Comparison of ENCODE assay signal across 23 mouse cellular contexts in the genomic region with DNA sequence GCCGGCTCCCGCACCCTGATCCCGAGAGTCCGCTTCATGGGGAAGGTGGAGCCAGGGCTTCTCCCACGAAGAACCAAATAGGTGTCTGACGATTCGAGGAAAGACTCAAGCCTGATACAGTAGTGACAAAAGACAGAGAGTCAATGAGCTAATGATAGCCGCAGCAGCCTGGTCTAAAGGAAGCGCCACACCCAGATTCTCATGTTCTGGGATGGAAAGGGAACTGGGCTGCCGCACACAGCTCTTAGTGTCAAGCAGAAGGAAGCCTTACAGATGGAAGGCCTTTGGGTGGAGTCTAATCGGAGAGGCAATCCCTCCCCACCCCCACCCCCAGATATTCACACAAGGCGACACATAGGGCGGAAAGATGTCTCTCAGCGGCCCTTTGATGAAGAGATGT.
DNase-seq lines count a peak whose midpoint lies in the region; ATAC-seq and TF ChIP-seq lines count a peak whose summit lies in the region.
"Had no signal": no experiment of that assay in that cellular context is flagged by ENCODE, and none has a peak within 500 bp of the region (broad histone marks: within the 10 kb centered on the region; RNA-seq: fewer than 3 reads in every experiment).

No protein-coding gene starts in this region.

- no peak overlapping the region for H3K9ac ChIP-seq in lung, postnatal 0 days (replicated peaks; ENCODE audit: low read depth)
- H3K9ac ChIP-seq: embryonic facial prominence, embryonic 12.5 days; forebrain, embryonic 13.5 days; forebrain, embryonic 15.5 days; forebrain, postnatal 0 days had no signal

- H3K4me3 ChIP-seq in lung, postnatal 0 days (ENCODE audit: low read depth, low read length), result no peak overlapping the region
- H3K4me3 ChIP-seq: embryonic facial prominence, embryonic 10.5 days; embryonic facial prominence, embryonic 12.5 days; forebrain, embryonic 13.5 days; forebrain, embryonic 15.5 days had no signal

- TF ChIP-seq CTCF in lung, postnatal 0 days (IDR thresholded peaks at IDR 0.05), result no peak

- intact Hi-C loops in heart, postnatal 10 days (cut with DNase I), result no loop called here

- no peaks in the 10 kb centered on the region for H3K9me3 ChIP-seq in lung, postnatal 0 days (ENCODE audit: low read length)
- H3K9me3 ChIP-seq: embryonic facial prominence, embryonic 10.5 days; embryonic facial prominence, embryonic 12.5 days; forebrain, embryonic 13.5 days; forebrain, embryonic 15.5 days had no signal

- no peak for TF ChIP-seq EP300 in lung, postnatal 0 days (IDR thresholded peaks at IDR 0.05)

- peak; percentile 28 for DNase-seq in lung, postnatal 0 days (ENCODE audit: low spot score)
- no peak for DNase-seq in lung, postnatal 14 days
- DNase-seq in ES-CJ7 (ENCODE audit: low read depth, low spot score) (peak; percentile 15), R1 (ENCODE audit: low read depth, low spot score) (peak; percentile 15)
- DNase-seq in heart, postnatal 10 days, result no peak
- DNase-seq: adrenal gland, adult 8-10 months; adrenal gland, postnatal 14 days; adrenal gland, postnatal 36 days; B cell, adult 2 months; cerebellum, adult 11-12 months; cerebellum, adult 2 months; cerebellum, adult 9-10 months; cerebellum, postnatal 10 days; cerebellum, postnatal 25 days; forebrain, postnatal 0 days had no signal

- 72% methylated on average over 14 of the region's 14 CpGs for WGBS in lung, postnatal 0 days

- no peaks in the 10 kb centered on the region for H3K27me3 ChIP-seq in lung, postnatal 0 days (replicated peaks; ENCODE audit: insufficient read depth, low read length)
- H3K27me3 ChIP-seq: embryonic facial prominence, embryonic 12.5 days; forebrain, embryonic 13.5 days; forebrain, embryonic 15.5 days had no signal

- no peaks in the 10 kb centered on the region for H3K4me1 ChIP-seq in lung, postnatal 0 days (ENCODE audit: insufficient read depth, low read depth, low read length)
- H3K4me1 ChIP-seq: embryonic facial prominence, embryonic 10.5 days; embryonic facial prominence, embryonic 12.5 days; forebrain, embryonic 13.5 days; forebrain, embryonic 15.5 days had no signal

- no peaks in the 10 kb centered on the region for H3K36me3 ChIP-seq in lung, postnatal 0 days (ENCODE audit: insufficient read depth, low read length)
- H3K36me3 ChIP-seq: embryonic facial prominence, embryonic 10.5 days; embryonic facial prominence, embryonic 12.5 days; forebrain, embryonic 15.5 days had no signal

- ATAC-seq in lung, postnatal 0 days, result peak; percentile 40; the same call in 1 of the 2 replicates
- ATAC-seq in granulocyte monocyte progenitor cell, adult 5-6 weeks (replicated peaks; ENCODE audit: poor library complexity, severe bottlenecking), result no peak
- ATAC-seq: activated CD4-positive, CD25-positive, alpha-beta regulatory T cell, adult 4 months; CD4-positive, CD25-positive, alpha-beta regulatory T cell, adult 4 months; forebrain, embryonic 13.5 days; forebrain, embryonic 15.5 days; forebrain, postnatal 0 days; Patski had no signal

- no peak overlapping the region for H3K27ac ChIP-seq in lung, postnatal 0 days (ENCODE audit: low read length)
- H3K27ac ChIP-seq: embryonic facial prominence, embryonic 10.5 days; embryonic facial prominence, embryonic 12.5 days; forebrain, embryonic 13.5 days; forebrain, embryonic 15.5 days had no signal

- H3K4me2 ChIP-seq in lung, postnatal 0 days (replicated peaks; ENCODE audit: low read depth, low read length), result no peak overlapping the region
- H3K4me2 ChIP-seq: embryonic facial prominence, embryonic 12.5 days; forebrain, embryonic 13.5 days; forebrain, embryonic 15.5 days had no signal

Comparison
In these comparisons a context has a peak if more than half of its experiments do, and no peak if none do; other contexts are left out.
1. DNase-seq: peak in lung, postnatal 0 days (single experiment), ES-CJ7 (single experiment) and R1 (single experiment); none in lung, postnatal 14 days (single experiment) and heart, postnatal 10 days (0 of 2).